Mouse (Mus musculus): ENCODE results near the gene Snf8.

The Snf8 gene

DNA sequence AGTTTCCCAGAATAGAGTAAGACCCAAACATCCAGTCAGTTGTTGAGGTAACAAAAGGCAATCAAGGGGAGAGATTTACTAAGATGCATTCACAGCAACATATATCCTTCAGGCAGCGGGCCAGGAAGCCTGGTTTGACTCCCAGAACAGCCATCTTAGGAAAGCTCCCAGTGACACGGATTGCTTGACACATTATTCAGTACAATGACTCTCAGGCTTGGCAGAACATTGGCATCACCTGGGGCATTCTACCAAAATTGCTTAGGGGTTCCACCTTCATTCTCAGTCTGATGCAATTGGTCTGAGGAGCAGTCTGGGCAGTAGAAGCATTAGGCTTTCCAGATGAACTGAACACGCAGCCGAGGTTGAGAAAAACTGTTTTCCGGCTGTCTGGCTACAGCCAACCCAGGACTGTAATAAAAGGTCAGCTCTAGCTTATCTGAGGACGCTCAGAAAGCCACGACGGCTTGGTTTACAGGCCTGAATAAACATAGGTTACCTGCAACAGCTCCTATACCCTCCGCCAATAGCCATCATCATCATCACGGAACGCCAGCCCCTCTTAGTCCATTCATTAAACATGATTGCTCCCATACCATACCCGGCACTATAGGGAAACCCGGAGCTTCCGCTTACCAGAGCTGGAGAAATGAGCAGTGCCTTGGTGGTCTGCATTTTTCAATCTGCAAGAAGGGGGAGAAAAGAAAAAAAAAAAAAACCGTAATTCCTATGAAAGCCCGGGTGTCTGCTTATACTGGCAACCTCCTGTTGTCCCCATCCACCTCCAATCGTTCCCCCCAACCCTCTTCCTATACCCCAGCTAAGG lies 39.9 kb downstream of the Snf8 start:
- no peak for DNase-seq (ENCODE audit: low spot score)

- no peak for DNase-seq (ENCODE audit: low spot score)
These were observed 40.5 kb downstream of the Snf8 start for GRCm38 (mm10) chr11:96075177-96075508.

- DNase-seq (ENCODE audit: low spot score), result peak; percentile 100
These were observed 41.0 kb downstream of the Snf8 start, which contains the start of gene Atp5g1 for GRCm38 (mm10) chr11:96075509-96076220. TSS of gene Atp5g1 (minus strand) at chr11:96075670.

- no peak for DNase-seq (ENCODE audit: low spot score)
These were observed 41.8 kb downstream of the Snf8 start for GRCm38 (mm10) chr11:96076221-96077105.

GRCm38 (mm10) chr11:96080736-96081135 lies 46.1 kb downstream of the Snf8 start:
- no peak for DNase-seq (ENCODE audit: low spot score)

- DNase-seq (ENCODE audit: low spot score), result no peak
These were observed 48.0 kb downstream of the Snf8 start for GRCm38 (mm10) chr11:96082682-96083081.

DNA sequence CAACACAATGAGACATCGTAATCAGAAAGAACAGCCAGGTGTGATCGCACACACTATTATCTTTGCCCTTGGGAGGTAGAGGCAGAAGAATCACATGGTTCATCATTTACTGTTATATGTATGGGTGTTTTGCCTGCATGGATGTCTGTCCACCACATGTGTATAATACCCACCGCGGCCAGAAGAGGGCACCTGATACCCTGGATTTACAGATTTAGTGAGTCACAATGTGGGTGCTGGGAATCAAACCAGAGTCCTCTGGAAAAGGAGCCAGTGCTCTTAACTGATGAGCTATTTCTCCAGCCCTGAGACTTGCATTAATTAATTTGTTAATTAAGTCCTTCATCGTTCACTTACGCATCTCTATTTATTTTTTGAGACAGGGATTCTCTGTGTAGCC lies 53.3 kb downstream of the Snf8 start:
- DNase-seq (ENCODE audit: low spot score), result no peak

DNA sequence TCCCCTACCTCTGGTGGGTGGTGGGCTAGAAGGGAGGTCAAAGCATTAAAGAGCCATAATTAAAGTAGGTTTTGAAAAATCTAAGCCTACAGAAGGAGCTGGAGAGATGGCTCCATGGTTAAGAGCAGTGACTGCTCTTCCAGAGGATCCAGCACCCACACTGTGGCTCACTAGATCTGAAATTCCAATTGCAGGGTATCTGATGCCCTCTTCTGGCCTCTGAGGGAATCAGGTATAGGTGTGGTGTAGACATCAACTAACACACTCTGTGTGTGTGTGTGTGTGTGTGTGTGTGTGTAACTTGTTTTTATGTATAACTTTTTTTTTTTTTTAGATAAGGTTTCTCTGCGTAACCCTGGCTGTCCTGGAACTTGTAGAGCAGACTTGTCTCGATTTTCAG lies 56.4 kb downstream of the Snf8 start:
- DNase-seq (ENCODE audit: low spot score), result peak; percentile 4

GRCm38 (mm10) chr11:96092674-96093291 lies 58.1 kb downstream of the Snf8 start:
- peak; percentile 4 for DNase-seq (ENCODE audit: low spot score)

DNA sequence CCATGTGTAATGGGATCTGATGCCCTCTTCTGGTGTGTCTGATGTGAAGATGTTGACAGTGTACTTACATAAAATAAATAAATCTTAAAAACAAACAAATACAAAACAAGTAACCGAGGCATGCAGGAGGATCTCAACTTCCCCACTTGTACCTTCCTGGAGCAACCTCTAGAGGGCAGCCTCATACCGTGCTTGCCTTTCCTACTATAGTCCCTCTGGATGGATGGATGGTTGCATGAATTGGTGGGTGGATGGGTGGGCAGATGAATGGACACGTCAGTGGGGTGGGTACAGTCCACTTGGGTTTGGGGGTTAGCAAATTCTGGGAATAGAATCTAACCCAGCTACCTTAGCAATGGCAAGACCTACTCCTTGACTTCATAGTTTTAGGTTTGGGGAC lies 58.7 kb downstream of the Snf8 start:
- DNase-seq (ENCODE audit: low spot score), result peak; percentile 39
